Mouse (Mus musculus) lung, embryonic 16.5 days (tissue): ENCODE measurements around the gene Cygb. TPM values are rescaled to one million over a fixed set of nuclear protein-coding genes. Genes with fewer than 3 reads are reported as not detected.

Source experiments
- ATAC-seq: fragments of 200-750 bp; cut with Nextera tagmentation; 2 replicates; pipeline ENCODE4 v1.8.0; 2017; ENCODE audit warnings: low read depth, mild to moderate bottlenecking, moderate library complexity
- H3K27ac ChIP-seq: fragments of 300-500 bp; sonication (generic); 2 replicates; pipeline ENCODE4 v1.5.1; 2014; ENCODE audit warnings: mild to moderate bottlenecking, control low read depth, low read length
- H3K27me3 ChIP-seq: fragments of 300-500 bp; sonication (generic); 2 replicates; pipeline ENCODE4 v1.6.1; 2014; ENCODE audit warnings: low read depth, low read length, mixed read lengths; ENCODE audit not compliant: control insufficient read depth, insufficient read depth
- H3K36me3 ChIP-seq: fragments of 300-500 bp; sonication (generic); 2 replicates; pipeline ENCODE4 v1.6.1; 2014; ENCODE audit warnings: low read length; ENCODE audit not compliant: control insufficient read depth, insufficient read depth
- H3K4me1 ChIP-seq: fragments of 300-500 bp; sonication (generic); replicated peaks from 2 replicates; pipeline ENCODE4 v1.6.1; 2014; ENCODE audit warnings: low read length, mixed read lengths; ENCODE audit not compliant: control insufficient read depth, insufficient read depth
- H3K4me2 ChIP-seq: fragments of 300-500 bp; sonication (generic); 2 replicates; pipeline ENCODE4 v1.6.1; 2014; ENCODE audit warnings: low read depth, low read length, control low read depth
- H3K4me3 ChIP-seq: fragments of 300-500 bp; sonication (generic); 2 replicates; pipeline ENCODE4 v1.5.1; 2014; ENCODE audit warnings: mild to moderate bottlenecking, low read length, control low read depth
- H3K9ac ChIP-seq: fragments of 300-500 bp; sonication (generic); 2 replicates; pipeline ENCODE4 v1.6.1; 2014; ENCODE audit warnings: low read length, control low read depth
- H3K9me3 ChIP-seq: fragments of 300-500 bp; sonication (generic); 2 replicates; pipeline ENCODE4 v1.6.1; 2016; ENCODE audit warnings: low read length; ENCODE audit not compliant: control insufficient read depth
- WGBS: fragments of 180-500 bp; shearing (Covaris S2); extraction: QIAGEN DNeasy Blood & Tissue Kit; methylation state at CpG from one replicate; pipeline ENCODE4 v1.1.7; 2014; 5-methylcytosine and 5-hydroxymethylcytosine counted together
- polyA plus RNA-seq: library from polyadenylated mRNA; unstranded; fragments of >200 nt; fragmentation: Nextera tagmentation; extraction: Ambion mirVana; gene quantifications from 2 replicates; pipeline ENCODE4 v1.2.1, GENCODE M21; 2015

Gene Cygb
- polyA plus RNA-seq, 1 experiment from 2014 or later = 13.3 TPM

GRCm38 (mm10) chr11:116632962-116633361, 21.2 kb downstream of the Cygb start:
- no peak overlapping the region for H3K4me3 ChIP-seq
- WGBS = 52% methylated on average over 10 of the region's 10 CpGs
- no peaks in the 10 kb centered on the region for H3K36me3 ChIP-seq
- no peaks in the 10 kb centered on the region; the same call in none of the 2 replicates for H3K4me1 ChIP-seq
- H3K27me3 ChIP-seq = no peaks in the 10 kb centered on the region
- H3K9ac ChIP-seq = no peak overlapping the region
- H3K27ac ChIP-seq = peak overlapping the region; percentile 26
- peak; percentile 56 for ATAC-seq
- H3K9me3 ChIP-seq = no peaks in the 10 kb centered on the region
- no peak overlapping the region for H3K4me2 ChIP-seq

GRCm38 (mm10) chr11:116630171-116630965, 23.7 kb downstream of the Cygb start:
- Histone ChIP-seq H3K9me3 (no peaks in the 10 kb centered on the region), H3K4me2 (no peak overlapping the region), H3K27ac (no peak overlapping the region), H3K4me3 (no peak overlapping the region), H3K36me3 (no peaks in the 10 kb centered on the region), H3K9ac (no peak overlapping the region), H3K27me3 (no peaks in the 10 kb centered on the region), H3K4me1 (no peaks in the 10 kb centered on the region; the same call in none of the 2 replicates)
- 35% methylated on average over 12 of the region's 12 CpGs for WGBS
- no peak for ATAC-seq

GRCm38 (mm10) chr11:116629472-116629871, 24.6 kb downstream of the Cygb start:
- 80% methylated on average over 6 of the region's 6 CpGs for WGBS
- no peak for ATAC-seq
- H3K9me3 ChIP-seq = no peaks in the 10 kb centered on the region
- no peak overlapping the region for H3K4me2 ChIP-seq
- no peak overlapping the region for H3K4me3 ChIP-seq
- no peaks in the 10 kb centered on the region for H3K27me3 ChIP-seq
- no peak overlapping the region for H3K27ac ChIP-seq
- H3K4me1 ChIP-seq = peaks cover 3% of the 10 kb centered on the region
- H3K36me3 ChIP-seq = no peaks in the 10 kb centered on the region
- H3K9ac ChIP-seq = no peak overlapping the region

GRCm38 (mm10) chr11:116628712-116629111, 25.4 kb downstream of the Cygb start:
- H3K4me1 ChIP-seq = peaks cover 5% of the 10 kb centered on the region
- no peak overlapping the region for H3K27ac ChIP-seq
- H3K9me3 ChIP-seq = no peaks in the 10 kb centered on the region
- ATAC-seq = peak; percentile 51
- H3K27me3 ChIP-seq = no peaks in the 10 kb centered on the region
- no peak overlapping the region for H3K4me3 ChIP-seq
- H3K4me2 ChIP-seq = no peak overlapping the region
- 43% methylated on average over 9 of the region's 9 CpGs for WGBS
- no peak overlapping the region for H3K9ac ChIP-seq
- H3K36me3 ChIP-seq = no peaks in the 10 kb centered on the region

- Histone ChIP-seq H3K9me3 (no peaks in the 10 kb centered on the region), H3K4me2 (no peak overlapping the region), H3K4me1 (peaks cover 15% of the 10 kb centered on the region), H3K36me3 (no peaks in the 10 kb centered on the region), H3K9ac (no peak overlapping the region), H3K27ac (no peak overlapping the region), H3K27me3 (no peaks in the 10 kb centered on the region), H3K4me3 (no peak overlapping the region)
- 30% methylated on average over 10 of the region's 10 CpGs for WGBS
- no peak for ATAC-seq
These were observed 26.8 kb downstream of the Cygb start for GRCm38 (mm10) chr11:116627072-116628020.

GRCm38 (mm10) chr11:116626299-116627071, 27.6 kb downstream of the Cygb start, which contains the start of gene Rhbdf2:
Gene Rhbdf2, minus strand, starts transcription at chr11:116627019.
- H3K4me2 ChIP-seq = no peak within 1 kb of the TSS
- ATAC-seq = no peak
- no peaks in the 10 kb centered on the region for H3K9me3 ChIP-seq
- no peak within 1 kb of the TSS for H3K27ac ChIP-seq
- no peak within 1 kb of the TSS for H3K9ac ChIP-seq
- H3K4me1 ChIP-seq = peaks cover 23% of the 10 kb centered on the region
- 59% methylated on average over 10 of the region's 10 CpGs for WGBS
- H3K4me3 ChIP-seq = no peak within 1 kb of the TSS
- H3K36me3 ChIP-seq = no peaks in the 10 kb centered on the region
- H3K27me3 ChIP-seq = no peaks in the 10 kb centered on the region

- Histone ChIP-seq H3K9ac (no peak overlapping the region), H3K36me3 (no peaks in the 10 kb centered on the region), H3K4me1 (peaks cover 35% of the 10 kb centered on the region), H3K27ac (no peak overlapping the region), H3K4me2 (no peak overlapping the region), H3K4me3 (no peak overlapping the region), H3K27me3 (no peaks in the 10 kb centered on the region), H3K9me3 (no peaks in the 10 kb centered on the region)
- ATAC-seq = no peak
- 74% methylated on average over 17 of the region's 17 CpGs for WGBS
These were observed 28.8 kb downstream of the Cygb start for GRCm38 (mm10) chr11:116625081-116626000.

- Histone ChIP-seq H3K27me3 (no peaks in the 10 kb centered on the region), H3K36me3 (no peaks in the 10 kb centered on the region), H3K9ac (peak overlapping the region; percentile 81), H3K4me3 (peak overlapping the region; percentile 76), H3K4me1 (peaks cover 45% of the 10 kb centered on the region), H3K9me3 (no peaks in the 10 kb centered on the region), H3K4me2 (peak overlapping the region; percentile 70), H3K27ac (peak overlapping the region; percentile 53)
- 13% methylated on average over 38 of the region's 42 CpGs for WGBS
- ATAC-seq = peak; percentile 56
These were observed 29.8 kb downstream of the Cygb start for GRCm38 (mm10) chr11:116624131-116624832.
